Comparison of ENCODE assay signal across 19 mouse cellular contexts in the genomic region with DNA sequence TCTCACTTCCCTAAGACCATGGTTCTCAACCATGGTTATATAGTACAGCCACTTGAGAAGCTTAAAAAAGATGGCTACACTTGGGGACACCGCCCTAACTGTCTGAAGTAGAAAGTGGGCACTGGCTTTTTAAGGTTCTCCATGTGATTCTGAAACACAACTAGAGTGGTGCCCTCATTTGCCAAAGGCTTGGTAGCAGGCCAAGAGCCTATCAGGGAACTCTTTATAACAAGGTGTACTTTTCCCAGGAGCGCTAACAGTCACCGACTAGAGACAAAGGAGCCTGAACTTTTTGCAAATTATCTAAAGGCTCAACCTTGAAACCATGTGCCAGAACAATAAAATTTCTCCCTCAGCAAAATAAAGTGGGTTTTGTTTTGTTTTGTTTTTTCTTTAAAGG. TPM values are rescaled to one million over a fixed set of nuclear protein-coding genes. Genes with fewer than 3 reads are reported as not detected.
DNase-seq lines count a peak whose midpoint lies in the region; ATAC-seq and TF ChIP-seq lines count a peak whose summit lies in the region.
"Had no signal": no experiment of that assay in that cellular context is flagged by ENCODE, and none has a peak within 500 bp of the region (broad histone marks: within the 10 kb centered on the region; RNA-seq: fewer than 3 reads in every experiment).

No protein-coding gene starts in this region.

- no peak for TF ChIP-seq POLR2A in myocyte (IDR thresholded peaks at IDR 0.05; ENCODE audit: insufficient read length, low read depth)

- peak overlapping the region; percentile 75 for H3K9ac ChIP-seq in liver, embryonic 12.5 days
- H3K9ac ChIP-seq: embryonic facial prominence, embryonic 13.5 days had no signal

- H3ac ChIP-seq in myocyte (ENCODE audit: control insufficient read depth, insufficient read length), result no peak overlapping the region

- H3K79me2 ChIP-seq in myocyte (ENCODE audit: control insufficient read depth, insufficient read depth), result peaks cover 4% of the 10 kb centered on the region

- 86% methylated on average over 3 of the region's 3 CpGs for WGBS in liver, embryonic 12.5 days (ENCODE audit: insufficient replicate concordance)

- peak overlapping the region; percentile 98 for H3K27ac ChIP-seq in liver, embryonic 12.5 days
- H3K27ac ChIP-seq: embryonic facial prominence, embryonic 13.5 days; left cerebral cortex, adult 2 months had no signal

- H3K4me1 ChIP-seq in erythroblast, embryonic 14.5 days (ENCODE audit: control insufficient read depth), result peaks cover 98% of the 10 kb centered on the region
- H3K4me1 ChIP-seq in liver, embryonic 12.5 days, result peaks cover 99% of the 10 kb centered on the region

- peaks cover 7% of the 10 kb centered on the region; the same call in 1 of the 2 replicates for H3K27me3 ChIP-seq in erythroblast, embryonic 14.5 days (ENCODE audit: control insufficient read depth)
- no peaks in the 10 kb centered on the region for H3K27me3 ChIP-seq in liver, embryonic 12.5 days (replicated peaks)
- no peaks in the 10 kb centered on the region for H3K27me3 ChIP-seq in myocyte (ENCODE audit: control insufficient read depth, insufficient read depth, insufficient read length)
- H3K27me3 ChIP-seq: embryonic facial prominence, embryonic 13.5 days had no signal

- H3K36me3 ChIP-seq in erythroblast, embryonic 14.5 days (ENCODE audit: control insufficient read depth), result peaks cover 100% of the 10 kb centered on the region
- H3K36me3 ChIP-seq in liver, embryonic 12.5 days, result peaks cover 99% of the 10 kb centered on the region
- peaks cover 13% of the 10 kb centered on the region for H3K36me3 ChIP-seq in myocyte (ENCODE audit: control insufficient read depth, insufficient read depth)

- no peak for ATAC-seq in erythroblast, adult 5-6 weeks (replicated peaks; ENCODE audit: low FRiP score, poor library complexity, severe bottlenecking)
- ATAC-seq in liver, embryonic 12.5 days, result no peak
- ATAC-seq: forebrain, embryonic 16.5 days had no signal

- peak overlapping the region; percentile 20 for H3K4me3 ChIP-seq in erythroblast, embryonic 14.5 days (replicated peaks)
- no peak overlapping the region for H3K4me3 ChIP-seq in liver, embryonic 12.5 days
- H3K4me3 ChIP-seq in myocyte, result no peak overlapping the region
- H3K4me3 ChIP-seq: embryonic facial prominence, embryonic 13.5 days; left cerebral cortex, adult 2 months had no signal

- peaks cover 16% of the 10 kb centered on the region for H3K9me3 ChIP-seq in erythroblast, embryonic 14.5 days (ENCODE audit: control insufficient read depth, low read length)
- peaks cover 13% of the 10 kb centered on the region; the same call in 1 of the 2 replicates for H3K9me3 ChIP-seq in liver, embryonic 12.5 days (replicated peaks)
- H3K9me3 ChIP-seq: embryonic facial prominence, embryonic 13.5 days had no signal

- peak; percentile 2 for DNase-seq in kidney, adult 18-20 months
- no peak for DNase-seq in kidney, postnatal 25 days
- no peak for DNase-seq in gastrocnemius, adult 18-20 months (ENCODE audit: low spot score)
- DNase-seq: cerebellum, postnatal 10 days; gastrocnemius, postnatal 36 days; kidney, adult 8-10 months; kidney, postnatal 36 days; layer of hippocampus, adult 9-11 months; left cerebral cortex, postnatal 4 days; lung, adult 18-20 months; thymus, postnatal 25 days had no signal

- H3K4me2 ChIP-seq in liver, embryonic 12.5 days, result peak overlapping the region; percentile 65
- peak overlapping the region; percentile 62 for H3K4me2 ChIP-seq in myocyte (ENCODE audit: low read depth)
- H3K4me2 ChIP-seq: embryonic facial prominence, embryonic 13.5 days; heart, embryonic 11.5 days had no signal

TF ChIP-seq in myocyte, 11 proteins besides CTCF, POLR2A, EP300 and RAD21:
- TF ChIP-seq SRF (IDR thresholded peaks at IDR 0.05; ENCODE audit: control insufficient read depth, insufficient read length, low read depth), result no peak
- TF ChIP-seq USF1 (IDR thresholded peaks at IDR 0.05; ENCODE audit: low read depth), result no peak
- no peak for TF ChIP-seq CEBPB (IDR thresholded peaks at IDR 0.05; ENCODE audit: insufficient read depth, poor library complexity, severe bottlenecking)
- TF ChIP-seq REST (IDR thresholded peaks at IDR 0.05; ENCODE audit: insufficient read depth, insufficient read length), result no peak
- TF ChIP-seq TCF3 (IDR thresholded peaks at IDR 0.05; ENCODE audit: insufficient read length, low read depth), result no peak

RNA-seq across cellular contexts. Expression of gene Foxo3, which starts 14.5 kb away (rescaled TPM):
- 14.6 and 19.0 TPM in 2 replicates for polyA plus RNA-seq in erythroblast, embryonic 14.5 days (2012)
- total RNA-seq in erythroblast, adult 5-6 weeks (2015; ENCODE audit: low replicate concordance), result 160 and 187 TPM in 2 replicates
- total RNA-seq in erythroblast, adult 5-6 weeks (2017; ENCODE audit: low replicate concordance), result 378 and 459 TPM in 2 replicates
- 16.9 and 17.9 TPM in 2 replicates for polyA plus RNA-seq in liver, embryonic 12.5 days (2016; fragmentation: Nextera tagmentation; extraction: Ambion mirVana)
- 11.2 TPM for polyA plus RNA-seq in myocyte (2012; fragmentation: generic; extraction: Trizol)
- 10 to 100 TPM; 23.3 to 29.8 TPM for total RNA-seq in gastrocnemius, adult 18-20 months (2021)
